Mouse (Mus musculus) layer of hippocampus, postnatal 14 days (tissue): ENCODE measurements around the gene Tmem79. TPM values are rescaled to one million over a fixed set of nuclear protein-coding genes. Genes with fewer than 3 reads are reported as not detected.
"Not testable (repeated sequence)": the region's sequence is repeated elsewhere in the genome, so short reads cannot be mapped to it uniquely, and the experiment has no call there.

Source experiments
- DNase-seq, 2 experiments: peaks; one replicate each; pipeline ENCODE4 v3.0.0; 2021 to 2022; ENCODE audit warnings: low spot score in 2 of 2, mixed read lengths in 1 of 2
- total RNA-seq, 2 experiments: library from RNA; stranded (reverse); gene quantifications; 2 replicates each; pipeline ENCODE4 v1.2.3; 2021

The Tmem79 gene
- total RNA-seq, 2 experiments from 2014 or later, result 0.93 to 1.3 TPM

- not testable (repeated sequence) for DNase-seq
These were observed 50.4 kb downstream of the Tmem79 start for GRCm38 (mm10) chr3:88285565-88285895.

- DNase-seq, result not testable (repeated sequence)
These were observed 51.0 kb downstream of the Tmem79 start for GRCm38 (mm10) chr3:88284815-88285564.

GRCm38 (mm10) chr3:88281141-88281916 lies 54.6 kb downstream of the Tmem79 start:
- not testable (repeated sequence) for DNase-seq

- no peak for DNase-seq
These were observed 55.9 kb downstream of the Tmem79 start for GRCm38 (mm10) chr3:88280035-88280434.

Other genes with a start within 250 kb of the Tmem79 start
- gene Mef2d, start 193.8 kb downstream of the Tmem79 start, total RNA-seq, result 100 to 1,000 TPM; 146 to 156 TPM
- gene Rhbg, start 81.4 kb downstream of the Tmem79 start, total RNA-seq, result not detected
- gene Gm38392, start 48.9 kb downstream of the Tmem79 start, total RNA-seq, result not detected
- 1 to 10 TPM; 4.0 to 5.3 TPM for gene Tsacc, start 39.1 kb downstream of the Tmem79 start, total RNA-seq
- 100 to 1,000 TPM; 191 to 198 TPM for gene Cct3, start 39.0 kb downstream of the Tmem79 start, total RNA-seq
- 10 to 100 TPM; 86.2 to 90.2 TPM for gene Glmp, start 11.1 kb downstream of the Tmem79 start, total RNA-seq
- 10 to 100 TPM; 65.4 to 71.8 TPM for gene Smg5, start 112 bp upstream of the Tmem79 start, total RNA-seq
- gene Paqr6, start 28.4 kb upstream of the Tmem79 start, total RNA-seq, result 1 to 10 TPM; 8.1 to 9.4 TPM
- not detected for gene Bglap3, start 36.6 kb upstream of the Tmem79 start, total RNA-seq
- not detected for gene Bglap2, start 42.6 kb upstream of the Tmem79 start, total RNA-seq
- 1 to 10 TPM in 1 of 2 experiments, not detected in 1; 1.3 TPM for gene Bglap, start 48.3 kb upstream of the Tmem79 start, total RNA-seq
- 1 to 10 TPM; 6.9 to 9.9 TPM for gene Pmf1, start 74.2 kb upstream of the Tmem79 start, total RNA-seq
- 10 to 100 TPM; 68.6 to 70.3 TPM for gene Slc25a44, start 89.0 kb upstream of the Tmem79 start, total RNA-seq
- gene Sema4a, start 125.0 kb upstream of the Tmem79 start, total RNA-seq, result 10 to 100 TPM; 33.1 to 38.1 TPM
- 10 to 100 TPM; 42.0 to 49.3 TPM for gene Lmna, start 173.8 kb upstream of the Tmem79 start, total RNA-seq
- gene Mex3a, start 196.2 kb upstream of the Tmem79 start, total RNA-seq, result 10 to 100 TPM in 1 of 2 experiments, 1 to 10 TPM in 1; 9.0 to 10.7 TPM
- not detected for gene Rab25, start 212.2 kb upstream of the Tmem79 start, total RNA-seq
- 100 to 1,000 TPM in 1 of 2 experiments, 10 to 100 TPM in 1; 96.1 to 113 TPM for gene Lamtor2, start 216.9 kb upstream of the Tmem79 start, total RNA-seq
- gene Ubqln4, start 217.6 kb upstream of the Tmem79 start, total RNA-seq, result 10 to 100 TPM; 77.3 to 81.8 TPM
- 100 to 1,000 TPM; 110 to 120 TPM for gene Ssr2, start 239.7 kb upstream of the Tmem79 start, total RNA-seq